Mouse (Mus musculus): Measurements from ENCODE around the gene Kansl2. TPM values are rescaled to one million over a fixed set of nuclear protein-coding genes. Genes with fewer than 3 reads are reported as not detected.

The Kansl2 gene
- polyA plus RNA-seq, 1 experiment from 2014 or later: 99.6 TPM

DNA sequence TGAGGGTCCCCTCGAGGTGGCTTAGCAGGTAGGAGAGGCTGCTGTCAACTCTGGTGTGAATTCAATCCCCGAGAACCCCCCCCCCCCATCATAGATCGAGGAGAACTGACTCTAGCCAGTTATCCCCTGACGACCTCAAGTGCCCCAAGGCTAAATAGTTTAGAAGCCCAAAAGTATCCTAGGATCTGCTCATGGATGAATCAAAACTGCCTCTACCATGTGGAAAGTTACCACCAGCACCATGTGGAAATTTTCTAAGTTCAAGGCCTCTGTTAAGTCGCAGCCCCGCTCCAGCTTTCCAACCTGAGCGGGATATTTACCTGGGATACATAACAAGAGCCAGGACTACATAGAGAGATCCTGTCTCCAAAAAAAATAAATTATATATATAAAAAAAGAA, 35.2 kb upstream of the Kansl2 start:
- Histone ChIP-seq H3K9ac (replicated peaks; ENCODE audit: low read depth, low read length) (peak overlapping the region; percentile 87), H3K27ac (ENCODE audit: low read depth, low read length) (no peak overlapping the region)
- 76% methylated on average over 7 of the region's 7 CpGs for WGBS

DNA sequence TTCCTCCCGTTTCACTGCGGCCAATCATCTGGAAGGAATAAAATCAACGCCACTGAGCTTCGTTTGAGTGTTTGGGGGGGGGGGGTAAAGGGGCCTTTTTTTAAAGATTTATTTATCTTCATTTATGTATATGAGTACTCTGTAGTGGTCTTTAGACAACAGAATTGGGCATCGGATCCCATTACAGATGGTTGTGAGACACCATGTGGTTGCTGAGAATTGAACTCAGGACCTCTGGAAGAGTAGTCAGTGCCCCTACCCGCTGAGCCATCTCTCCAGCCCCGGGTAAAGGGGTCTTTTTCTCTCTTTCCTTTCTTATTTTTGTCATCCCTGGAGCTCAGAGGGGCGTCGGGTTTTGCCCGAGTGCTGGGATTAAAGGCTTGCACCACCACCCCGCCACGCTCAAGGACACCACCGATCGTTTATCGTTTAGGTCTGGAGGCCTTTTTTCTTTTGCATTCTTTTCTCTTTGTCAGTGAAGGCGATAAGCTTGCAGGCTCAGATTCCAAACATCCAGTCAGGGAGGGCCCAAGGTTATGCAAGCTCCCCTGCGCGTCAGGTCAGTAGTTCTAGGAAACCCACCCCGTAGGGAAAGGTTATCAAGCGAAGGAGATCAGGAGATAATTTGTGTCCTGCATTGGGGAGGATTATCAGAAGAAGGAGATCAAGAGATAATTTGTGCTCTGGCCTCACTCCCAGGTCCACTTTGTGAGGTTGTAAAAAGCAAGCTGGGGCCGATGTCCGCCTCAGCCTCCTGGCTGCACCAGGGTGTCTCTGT, 34.4 kb upstream of the Kansl2 start:
- H3K4me3 ChIP-seq (ENCODE audit: low read depth, low read length): peak overlapping the region; percentile 84
- peak overlapping the region; percentile 87 for H3K9ac ChIP-seq (replicated peaks; ENCODE audit: low read depth, low read length)
- peaks cover 26% of the 10 kb centered on the region for H3K4me1 ChIP-seq (ENCODE audit: control insufficient read depth, insufficient read depth, low read length)
- no peaks in the 10 kb centered on the region; the same call in 1 of the 2 replicates for H3K36me3 ChIP-seq (ENCODE audit: control insufficient read depth, insufficient read depth, low read length)
- ATAC-seq (ENCODE audit: low read depth): peak; percentile 23; the same call in 1 of the 2 replicates
- peak overlapping the region; percentile 93 for H3K27ac ChIP-seq (ENCODE audit: low read depth, low read length)
- no peaks in the 10 kb centered on the region for H3K9me3 ChIP-seq (ENCODE audit: control insufficient read depth, low read length)
- H3K4me2 ChIP-seq (ENCODE audit: low read depth, low read length): peak overlapping the region; percentile 67
- WGBS: 9% methylated on average over 22 of the region's 22 CpGs
- no peaks in the 10 kb centered on the region for H3K27me3 ChIP-seq (ENCODE audit: control insufficient read depth, insufficient read depth, low read length)

More for the DNA sequence above, 35.2 kb upstream of the Kansl2 start:
- Histone ChIP-seq H3K4me1 (ENCODE audit: control insufficient read depth, insufficient read depth, low read length) (peaks cover 26% of the 10 kb centered on the region), H3K9me3 (ENCODE audit: control insufficient read depth, low read length) (no peaks in the 10 kb centered on the region), H3K4me3 (ENCODE audit: low read depth, low read length) (peak overlapping the region; percentile 84; the same call in 1 of the 2 replicates), H3K27me3 (ENCODE audit: control insufficient read depth, insufficient read depth, low read length) (no peaks in the 10 kb centered on the region), H3K36me3 (ENCODE audit: control insufficient read depth, insufficient read depth, low read length) (no peaks in the 10 kb centered on the region), H3K4me2 (ENCODE audit: low read depth, low read length) (peak overlapping the region; percentile 67)
- ATAC-seq (ENCODE audit: low read depth): no peak

DNA sequence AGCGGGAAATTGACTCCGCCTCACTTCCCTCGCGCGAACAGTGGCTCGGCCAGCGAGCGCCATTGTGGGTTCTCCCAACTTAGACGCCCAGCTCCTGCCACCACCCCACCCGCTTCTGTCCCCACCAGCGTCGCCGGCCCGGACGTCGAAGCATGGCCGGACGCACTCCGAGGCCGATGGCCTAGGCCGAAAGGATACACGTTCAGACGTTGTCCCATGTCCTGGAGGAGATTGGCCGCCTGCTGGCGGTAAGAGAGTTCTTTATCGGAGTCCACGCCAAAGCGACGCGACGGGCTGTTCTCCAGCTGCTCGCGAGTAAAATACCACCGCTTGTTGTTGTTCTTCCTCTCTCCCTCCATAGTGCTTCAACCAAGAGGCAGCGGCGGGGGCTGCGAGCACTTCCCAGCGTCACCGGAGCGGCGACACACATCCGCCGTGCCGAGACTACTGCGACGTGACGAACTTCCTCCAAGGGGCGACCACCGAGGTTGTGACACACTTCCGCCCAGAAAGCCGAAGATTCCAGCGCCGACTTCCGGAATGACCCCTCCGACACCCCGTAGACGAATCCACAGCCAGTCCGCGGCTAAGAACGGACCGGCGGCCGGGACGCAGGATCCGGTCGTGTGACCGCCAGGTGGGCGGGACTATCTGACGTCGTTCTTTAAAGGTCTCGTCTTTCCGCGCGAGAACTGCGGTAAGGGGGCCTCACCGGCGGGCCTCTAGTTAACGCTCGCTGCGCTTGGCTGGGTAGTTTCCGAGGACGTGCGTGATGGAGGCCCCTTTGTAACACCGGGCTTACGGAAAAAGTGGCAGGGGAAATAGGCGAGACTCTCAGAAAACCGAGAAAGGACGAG, 33.4 kb upstream of the Kansl2 start:
- H3K36me3 ChIP-seq (ENCODE audit: control insufficient read depth, insufficient read depth, low read length): no peaks in the 10 kb centered on the region; the same call in 1 of the 2 replicates
- no peaks in the 10 kb centered on the region for H3K9me3 ChIP-seq (ENCODE audit: control insufficient read depth, low read length)
- peak overlapping the region; percentile 83 for H3K4me2 ChIP-seq (ENCODE audit: low read depth, low read length)
- no peaks in the 10 kb centered on the region for H3K27me3 ChIP-seq (ENCODE audit: control insufficient read depth, insufficient read depth, low read length)
- ATAC-seq (ENCODE audit: low read depth): peak; percentile 97
- peak overlapping the region; percentile 84 for H3K4me3 ChIP-seq (ENCODE audit: low read depth, low read length)
- H3K9ac ChIP-seq (replicated peaks; ENCODE audit: low read depth, low read length): peak overlapping the region; percentile 87
- H3K4me1 ChIP-seq (ENCODE audit: control insufficient read depth, insufficient read depth, low read length): peaks cover 26% of the 10 kb centered on the region
- peak overlapping the region; percentile 94 for H3K27ac ChIP-seq (ENCODE audit: low read depth, low read length)
- under 1% methylated on average over 88 of the region's 88 CpGs for WGBS

DNA sequence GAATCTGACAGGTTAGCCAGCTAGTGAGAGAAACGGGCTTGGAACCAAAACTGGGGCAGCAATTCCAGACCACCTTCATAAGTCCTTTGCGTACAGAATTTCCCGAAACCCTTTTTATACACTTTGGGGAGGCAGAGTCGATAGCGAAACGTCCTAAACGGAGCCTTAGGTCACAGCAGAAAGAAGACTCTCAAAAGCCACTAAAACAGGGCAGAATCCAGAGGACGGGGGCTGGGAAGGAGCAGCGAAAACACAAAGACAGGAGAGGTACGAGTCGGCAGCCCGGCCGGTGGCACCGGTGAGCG, 32.9 kb upstream of the Kansl2 start:
- no peak for ATAC-seq (ENCODE audit: low read depth)
- 2% methylated on average over 15 of the region's 15 CpGs for whole genome bisulfite sequencing
- no peaks in the 10 kb centered on the region for H3K27me3 ChIP-seq (ENCODE audit: control insufficient read depth, insufficient read depth, low read length)

DNA sequence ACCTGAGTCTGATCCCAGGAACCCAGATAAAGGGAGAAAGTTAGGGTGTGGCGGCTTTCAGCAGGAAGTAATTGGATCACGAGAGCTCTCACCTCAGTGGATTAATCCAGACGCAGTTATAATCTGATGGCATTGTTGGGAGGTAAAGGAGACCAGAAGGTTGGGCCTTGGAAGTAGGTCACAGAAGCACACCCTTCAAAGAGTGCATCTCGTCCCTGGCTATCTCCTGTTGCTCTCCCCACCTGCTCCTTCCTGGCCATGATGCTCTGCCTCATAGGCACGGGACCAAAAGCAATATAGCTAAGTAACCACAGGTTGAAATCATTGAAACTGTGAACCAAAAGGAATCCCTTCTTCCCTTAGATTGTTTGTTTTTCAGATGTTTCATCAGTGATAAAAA, 23.1 kb upstream of the Kansl2 start:
- WGBS: 94% methylated on average over 5 of the region's 5 CpGs
- H3K27ac ChIP-seq (ENCODE audit: low read depth, low read length): no peak overlapping the region
- H3K4me3 ChIP-seq (ENCODE audit: low read depth, low read length): no peak overlapping the region
- ATAC-seq (ENCODE audit: low read depth): no peak
- no peaks in the 10 kb centered on the region for H3K27me3 ChIP-seq (ENCODE audit: control insufficient read depth, insufficient read depth, low read length)
- peaks cover 38% of the 10 kb centered on the region for H3K36me3 ChIP-seq (ENCODE audit: control insufficient read depth, insufficient read depth, low read length)
- H3K4me2 ChIP-seq (ENCODE audit: low read depth, low read length): no peak overlapping the region
- H3K9ac ChIP-seq (replicated peaks; ENCODE audit: low read depth, low read length): no peak overlapping the region
- no peaks in the 10 kb centered on the region for H3K4me1 ChIP-seq (ENCODE audit: control insufficient read depth, insufficient read depth, low read length)
- no peaks in the 10 kb centered on the region for H3K9me3 ChIP-seq (ENCODE audit: control insufficient read depth, low read length)

More for the DNA sequence above, 32.9 kb upstream of the Kansl2 start:
- peak overlapping the region; percentile 83 for H3K4me2 ChIP-seq (ENCODE audit: low read depth, low read length)
- H3K9me3 ChIP-seq (ENCODE audit: control insufficient read depth, low read length): no peaks in the 10 kb centered on the region
- peak overlapping the region; percentile 82 for H3K9ac ChIP-seq (replicated peaks; ENCODE audit: low read depth, low read length)
- H3K4me1 ChIP-seq (ENCODE audit: control insufficient read depth, insufficient read depth, low read length): peaks cover 26% of the 10 kb centered on the region
- H3K4me3 ChIP-seq (ENCODE audit: low read depth, low read length): peak overlapping the region; percentile 84
- H3K27ac ChIP-seq (ENCODE audit: low read depth, low read length): peak overlapping the region; percentile 94
- H3K36me3 ChIP-seq (ENCODE audit: control insufficient read depth, insufficient read depth, low read length): no peaks in the 10 kb centered on the region; the same call in 1 of the 2 replicates

DNA sequence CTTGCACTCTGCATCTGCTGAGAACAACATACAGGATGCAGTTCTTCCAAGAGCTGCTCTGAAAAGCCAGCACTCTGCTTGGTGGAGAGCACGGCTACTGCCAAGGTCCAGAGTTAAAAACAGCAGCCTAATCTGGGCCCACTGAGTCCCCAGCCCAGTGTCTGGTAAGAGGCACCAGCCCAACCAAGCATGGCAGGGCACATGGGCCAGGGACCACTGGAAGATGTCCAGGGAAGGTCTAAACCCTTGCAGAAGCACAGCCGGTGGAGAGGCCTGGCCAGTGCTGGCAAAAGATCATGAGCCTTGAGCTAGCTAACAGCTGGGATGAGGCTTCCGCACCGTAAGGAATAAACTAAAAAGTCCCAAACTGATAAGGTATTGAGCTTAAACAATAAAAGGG, 21.8 kb upstream of the Kansl2 start:
- Histone ChIP-seq H3K27me3 (ENCODE audit: control insufficient read depth, insufficient read depth, low read length) (no peaks in the 10 kb centered on the region), H3K36me3 (ENCODE audit: control insufficient read depth, insufficient read depth, low read length) (peaks cover 49% of the 10 kb centered on the region), H3K9ac (replicated peaks; ENCODE audit: low read depth, low read length) (no peak overlapping the region), H3K4me1 (ENCODE audit: control insufficient read depth, insufficient read depth, low read length) (no peaks in the 10 kb centered on the region), H3K4me2 (ENCODE audit: low read depth, low read length) (no peak overlapping the region), H3K4me3 (ENCODE audit: low read depth, low read length) (no peak overlapping the region), H3K9me3 (ENCODE audit: control insufficient read depth, low read length) (no peaks in the 10 kb centered on the region), H3K27ac (ENCODE audit: low read depth, low read length) (no peak overlapping the region)
- 95% methylated on average over 4 of the region's 4 CpGs for WGBS
- ATAC-seq (ENCODE audit: low read depth): no peak

DNA sequence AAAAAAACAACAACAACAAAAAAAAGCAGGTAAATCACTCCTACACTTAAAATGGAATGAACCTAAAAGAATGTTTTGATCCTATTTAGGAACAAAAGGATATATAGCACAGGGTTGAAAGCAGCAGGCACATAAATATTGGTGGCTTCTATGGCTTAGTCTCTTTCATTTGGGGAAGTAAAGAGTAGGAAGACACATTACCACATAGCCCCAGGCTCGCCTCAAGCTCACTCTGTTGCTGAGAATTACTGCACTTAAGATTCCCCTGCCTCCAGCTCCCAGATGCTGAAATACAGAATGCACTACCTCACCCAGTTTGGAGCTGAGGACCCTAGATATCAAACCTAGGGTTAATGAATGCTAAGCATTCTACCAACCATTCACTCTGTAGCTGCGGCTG, 18.7 kb upstream of the Kansl2 start:
- Histone ChIP-seq H3K36me3 (ENCODE audit: control insufficient read depth, insufficient read depth, low read length) (peaks cover 46% of the 10 kb centered on the region), H3K4me2 (ENCODE audit: low read depth, low read length) (no peak overlapping the region), H3K4me1 (ENCODE audit: control insufficient read depth, insufficient read depth, low read length) (no peaks in the 10 kb centered on the region), H3K4me3 (ENCODE audit: low read depth, low read length) (no peak overlapping the region), H3K27ac (ENCODE audit: low read depth, low read length) (no peak overlapping the region), H3K27me3 (ENCODE audit: control insufficient read depth, insufficient read depth, low read length) (no peaks in the 10 kb centered on the region), H3K9me3 (ENCODE audit: control insufficient read depth, low read length) (no peaks in the 10 kb centered on the region), H3K9ac (replicated peaks; ENCODE audit: low read depth, low read length) (no peak overlapping the region)
- no peak for ATAC-seq (ENCODE audit: low read depth)
- 96% methylated on average over 2 of the region's 2 CpGs for WGBS

DNA sequence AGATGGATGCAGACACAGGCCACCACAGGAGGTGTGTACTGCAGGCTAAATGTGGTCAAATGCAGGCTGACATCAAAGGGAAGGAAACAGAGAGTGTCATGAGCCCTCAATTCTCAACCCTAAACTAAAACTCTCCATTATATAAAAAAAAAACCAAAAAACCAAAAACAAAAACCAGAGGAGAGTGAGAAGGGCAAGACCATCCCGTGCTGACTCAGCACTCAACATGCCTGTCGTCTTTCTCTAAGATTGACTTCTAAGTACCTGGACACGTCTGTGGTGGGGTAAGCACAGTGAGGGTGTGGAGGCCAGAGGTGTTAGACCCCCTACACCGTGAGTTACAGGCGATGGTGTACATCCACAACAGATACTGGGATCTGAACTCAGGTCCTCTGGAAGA, 12.8 kb upstream of the Kansl2 start:
- no peak overlapping the region for H3K9ac ChIP-seq (replicated peaks; ENCODE audit: low read depth, low read length)
- no peak overlapping the region for H3K4me3 ChIP-seq (ENCODE audit: low read depth, low read length)
- ATAC-seq (ENCODE audit: low read depth): no peak
- WGBS: 94% methylated on average over 5 of the region's 5 CpGs
- no peak overlapping the region for H3K4me2 ChIP-seq (ENCODE audit: low read depth, low read length)
- H3K27ac ChIP-seq (ENCODE audit: low read depth, low read length): no peak overlapping the region
- no peaks in the 10 kb centered on the region for H3K27me3 ChIP-seq (ENCODE audit: control insufficient read depth, insufficient read depth, low read length)
- H3K36me3 ChIP-seq (ENCODE audit: control insufficient read depth, insufficient read depth, low read length): peaks cover 65% of the 10 kb centered on the region
- no peaks in the 10 kb centered on the region for H3K9me3 ChIP-seq (ENCODE audit: control insufficient read depth, low read length)
- no peaks in the 10 kb centered on the region for H3K4me1 ChIP-seq (ENCODE audit: control insufficient read depth, insufficient read depth, low read length)

DNA sequence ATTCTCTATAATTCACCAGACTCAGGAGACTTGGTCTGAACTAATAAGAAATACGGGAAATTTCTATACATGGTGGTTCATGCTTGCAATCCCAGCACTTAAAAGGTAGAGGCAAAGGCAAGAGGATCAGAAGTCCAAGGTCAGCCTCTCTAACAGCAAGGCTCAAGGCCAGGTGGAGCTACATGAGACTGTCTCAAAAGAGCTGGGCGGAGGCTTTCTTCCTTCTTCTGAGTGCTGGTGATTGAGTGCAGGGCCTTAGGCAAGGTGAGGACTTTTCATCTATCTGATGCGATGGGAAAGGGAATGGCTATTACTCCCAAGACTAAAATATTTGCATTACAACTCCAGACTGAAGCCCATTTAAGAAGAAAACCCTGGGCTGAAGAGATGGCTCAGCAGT, 11.1 kb upstream of the Kansl2 start:
- no peak overlapping the region for H3K27ac ChIP-seq (ENCODE audit: low read depth, low read length)
- H3K36me3 ChIP-seq (ENCODE audit: control insufficient read depth, insufficient read depth, low read length): peaks cover 49% of the 10 kb centered on the region
- H3K4me3 ChIP-seq (ENCODE audit: low read depth, low read length): no peak overlapping the region
- no peaks in the 10 kb centered on the region for H3K27me3 ChIP-seq (ENCODE audit: control insufficient read depth, insufficient read depth, low read length)
- H3K4me1 ChIP-seq (ENCODE audit: control insufficient read depth, insufficient read depth, low read length): no peaks in the 10 kb centered on the region
- no peak overlapping the region for H3K4me2 ChIP-seq (ENCODE audit: low read depth, low read length)
- 97% methylated on average over 3 of the region's 3 CpGs for WGBS
- ATAC-seq (ENCODE audit: low read depth): no peak
- no peaks in the 10 kb centered on the region for H3K9me3 ChIP-seq (ENCODE audit: control insufficient read depth, low read length)
- H3K9ac ChIP-seq (replicated peaks; ENCODE audit: low read depth, low read length): no peak overlapping the region

Data from neural tube, embryonic 14.5 days (tissue).